Mouse (Mus musculus) heart, embryonic 15.5 days (tissue): ENCODE data around the gene Gfer. TPM values are rescaled to one million over a fixed set of nuclear protein-coding genes. Genes with fewer than 3 reads are reported as not detected.
A peak's percentile ranks its signal among the peaks of the same experiment; 100 is the strongest.

Experiments used
- ATAC-seq: fragments of 200-750 bp; cut with Nextera tagmentation; replicated peaks from 2 replicates; pipeline ENCODE4 v1.8.0; 2017; ENCODE audit warnings: low read depth, moderate TSS enrichment; ENCODE audit not compliant: insufficient number of reproducible peaks, insufficient read depth, low FRiP score
- H3K27ac ChIP-seq: fragments of 300-500 bp; sonication (generic); 2 replicates; pipeline ENCODE4 v1.5.1; 2015; ENCODE audit warnings: mild to moderate bottlenecking, inconsistent platforms
- H3K27me3 ChIP-seq: fragments of 300-500 bp; sonication (generic); 2 replicates; pipeline ENCODE4 v1.6.1; 2015; ENCODE audit warnings: inconsistent platforms
- H3K36me3 ChIP-seq: fragments of 300-500 bp; sonication (generic); 2 replicates; pipeline ENCODE4 v1.6.1; 2015; ENCODE audit warnings: mild to moderate bottlenecking, inconsistent platforms
- H3K4me1 ChIP-seq: fragments of 300-500 bp; sonication (generic); replicated peaks from 2 replicates; pipeline ENCODE4 v1.6.1; 2015; ENCODE audit warnings: inconsistent platforms
- H3K4me2 ChIP-seq: fragments of 300-500 bp; sonication (generic); 2 replicates; pipeline ENCODE4 v1.6.1; 2015; ENCODE audit warnings: inconsistent platforms, mild to moderate bottlenecking, moderate library complexity
- H3K4me3 ChIP-seq: fragments of 300-500 bp; sonication (generic); 2 replicates; pipeline ENCODE4 v1.5.1; 2015; ENCODE audit warnings: mild to moderate bottlenecking, inconsistent platforms
- H3K9ac ChIP-seq: fragments of 300-500 bp; sonication (generic); 2 replicates; pipeline ENCODE4 v1.6.1; 2015; ENCODE audit warnings: mild to moderate bottlenecking, inconsistent platforms
- H3K9me3 ChIP-seq: fragments of 300-500 bp; sonication (generic); replicated peaks from 2 replicates; pipeline ENCODE4 v1.6.1; 2016; ENCODE audit warnings: inconsistent platforms
- WGBS: fragments of 180-500 bp; shearing (Covaris S2); methylation state at CpG from one replicate; pipeline ENCODE4 v1.1.7; 2015; ENCODE audit warnings: mixed read lengths; 5-methylcytosine and 5-hydroxymethylcytosine counted together
- polyA plus RNA-seq: library from polyadenylated mRNA; unstranded; fragments of >200 nt; fragmentation: Nextera tagmentation; extraction: Ambion mirVana; gene quantifications from 2 replicates; pipeline ENCODE4 v1.2.1, GENCODE M21; 2015

Gfer gene
- 26.3 and 26.8 TPM in 2 replicates for polyA plus RNA-seq

- H3K9me3 ChIP-seq: no peaks in the 10 kb centered on the region
- H3K27ac ChIP-seq: peak within 1 kb of the TSS; percentile 81
- peak; percentile 94 for ATAC-seq
- H3K27me3 ChIP-seq: peaks cover under 1% of the 10 kb centered on the region; the same call in 1 of the 2 replicates
- peaks cover 21% of the 10 kb centered on the region for H3K4me1 ChIP-seq
- peak within 1 kb of the TSS; percentile 92 for H3K4me2 ChIP-seq
- H3K9ac ChIP-seq: peak within 1 kb of the TSS; percentile 76
- peak within 1 kb of the TSS; percentile 76 for H3K4me3 ChIP-seq
- H3K36me3 ChIP-seq: peaks cover 24% of the 10 kb centered on the region
- under 1% methylated on average over 62 of the region's 76 CpGs for WGBS
These were observed at the start of gene Gfer, which contains the start of gene Noxo1 for GRCm38 (mm10) chr17:24696011-24696697. TSS of gene Gfer (minus strand) at chr17:24696156. TSS of gene Noxo1 (plus strand) at chr17:24696234.

DNA sequence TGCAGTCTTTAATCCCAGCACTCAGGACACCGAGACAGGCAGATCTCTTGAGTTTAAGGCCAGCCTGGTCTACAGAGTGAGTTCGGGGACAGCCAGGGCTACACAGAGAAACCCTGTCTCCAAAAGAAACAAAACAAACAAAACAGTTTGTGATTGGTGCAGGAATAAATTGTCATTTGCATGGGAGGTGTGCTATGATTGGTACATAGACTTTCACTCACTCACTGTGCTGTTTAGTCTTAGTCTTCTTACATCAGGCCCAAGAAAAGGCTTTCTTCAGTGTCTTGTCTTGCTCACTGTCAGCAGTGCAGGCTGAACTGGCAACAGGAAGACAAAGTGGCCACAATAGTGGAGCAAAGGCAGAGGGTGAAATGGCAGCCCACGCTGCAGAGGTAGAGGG lies 48.4 kb upstream of the Gfer start:
- 67% methylated on average over 3 of the region's 3 CpGs for WGBS
- Histone ChIP-seq H3K4me2 (no peak overlapping the region), H3K4me3 (no peak overlapping the region), H3K9ac (no peak overlapping the region), H3K9me3 (no peaks in the 10 kb centered on the region), H3K36me3 (0 out of 2 replicates have a peak, but pooled peaks cover 11% of the 10 kb centered on the region), H3K4me1 (no peaks in the 10 kb centered on the region), H3K27me3 (0 out of 2 replicates have a peak, but pooled peaks cover 9% of the 10 kb centered on the region), H3K27ac (no peak overlapping the region)
- ATAC-seq: no peak

DNA sequence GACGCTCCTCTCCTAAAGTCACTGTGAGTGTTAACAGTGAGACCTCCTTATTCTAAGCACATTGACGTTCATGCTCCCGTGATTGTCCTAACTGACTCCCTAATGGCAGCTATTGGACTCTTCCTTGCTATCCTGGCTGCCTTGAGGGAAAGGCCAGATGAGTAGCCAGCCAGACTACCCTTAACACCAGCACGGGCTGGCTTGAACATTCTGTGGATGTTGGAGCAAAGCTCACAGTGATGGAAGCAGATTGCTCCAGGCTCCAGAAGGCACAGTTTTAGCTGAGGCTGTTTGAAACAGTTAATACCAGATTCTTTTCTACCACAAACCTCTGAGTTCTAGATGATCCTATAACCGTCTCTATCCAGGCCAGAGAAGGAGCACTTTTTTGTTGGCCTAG lies 47.9 kb upstream of the Gfer start:
- H3K9me3 ChIP-seq: no peaks in the 10 kb centered on the region
- no peak overlapping the region for H3K27ac ChIP-seq
- no peaks in the 10 kb centered on the region for H3K4me1 ChIP-seq
- no peak overlapping the region for H3K4me2 ChIP-seq
- no peak overlapping the region for H3K9ac ChIP-seq
- 65% methylated on average over 5 of the region's 5 CpGs for WGBS
- 0 out of 2 replicates have a peak, but pooled peaks cover 6% of the 10 kb centered on the region for H3K27me3 ChIP-seq
- H3K4me3 ChIP-seq: no peak overlapping the region
- 0 out of 2 replicates have a peak, but pooled peaks cover 11% of the 10 kb centered on the region for H3K36me3 ChIP-seq
- no peak for ATAC-seq

- 73% methylated on average over 8 of the region's 8 CpGs for WGBS
- H3K27me3 ChIP-seq: 0 out of 2 replicates have a peak, but pooled peaks cover 6% of the 10 kb centered on the region
- H3K27ac ChIP-seq: no peak overlapping the region
- 0 out of 2 replicates have a peak, but pooled peaks cover 11% of the 10 kb centered on the region for H3K36me3 ChIP-seq
- no peak overlapping the region for H3K4me3 ChIP-seq
- peaks cover 5% of the 10 kb centered on the region for H3K4me1 ChIP-seq
- no peak for ATAC-seq
- H3K4me2 ChIP-seq: no peak overlapping the region
- no peaks in the 10 kb centered on the region for H3K9me3 ChIP-seq
- no peak overlapping the region for H3K9ac ChIP-seq
These were observed 46.4 kb upstream of the Gfer start for GRCm38 (mm10) chr17:24742307-24742706.

DNA sequence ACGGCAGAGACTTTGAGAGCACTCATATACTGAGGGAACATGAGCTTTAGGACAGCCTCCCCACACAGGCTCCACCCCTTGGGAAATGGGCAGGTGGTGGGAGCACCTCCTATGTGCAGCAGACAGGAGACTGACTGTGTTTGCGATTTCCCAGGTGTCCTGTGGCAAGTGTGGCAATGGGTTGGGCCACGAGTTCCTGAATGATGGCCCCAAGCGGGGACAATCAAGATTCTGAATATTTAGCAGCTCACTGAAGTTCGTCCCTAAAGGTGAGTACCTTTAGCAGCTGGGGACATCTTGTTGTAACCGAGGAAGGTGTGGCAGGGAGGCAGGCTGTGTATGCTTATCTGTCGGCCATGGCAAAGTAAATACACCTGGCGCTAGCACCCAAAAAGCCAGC lies 44.0 kb upstream of the Gfer start:
- WGBS: 84% methylated on average over 8 of the region's 8 CpGs
- ATAC-seq: no peak
- Histone ChIP-seq H3K9me3 (no peaks in the 10 kb centered on the region), H3K4me3 (no peak overlapping the region), H3K4me2 (no peak overlapping the region), H3K27me3 (no peaks in the 10 kb centered on the region), H3K9ac (no peak overlapping the region), H3K4me1 (peaks cover 16% of the 10 kb centered on the region), H3K36me3 (0 out of 2 replicates have a peak, but pooled peaks cover 11% of the 10 kb centered on the region), H3K27ac (no peak overlapping the region)

DNA sequence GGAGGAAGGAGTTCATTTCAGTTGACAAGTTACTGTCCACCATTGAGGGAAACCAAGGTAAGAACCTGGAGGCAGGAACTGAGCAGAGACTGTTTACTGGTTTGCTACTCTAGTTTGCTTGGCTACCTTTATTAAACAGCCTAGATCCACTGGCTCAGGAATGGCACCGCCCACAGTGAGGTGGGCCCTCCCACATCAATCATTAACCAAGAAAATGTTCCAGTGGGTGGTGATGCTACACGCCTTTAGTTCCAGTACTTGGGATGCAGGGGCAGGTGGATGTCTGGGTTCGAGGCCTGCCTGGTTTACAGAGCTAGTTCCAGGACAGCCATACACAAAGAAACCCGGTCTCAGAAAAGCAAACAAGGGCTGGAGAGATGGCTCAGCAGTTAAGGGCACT lies 42.3 kb upstream of the Gfer start:
- no peaks in the 10 kb centered on the region for H3K27me3 ChIP-seq
- no peaks in the 10 kb centered on the region for H3K9me3 ChIP-seq
- no peak overlapping the region for H3K4me3 ChIP-seq
- H3K4me2 ChIP-seq: no peak overlapping the region
- H3K9ac ChIP-seq: no peak overlapping the region
- H3K36me3 ChIP-seq: 0 out of 2 replicates have a peak, but pooled peaks cover 11% of the 10 kb centered on the region
- ATAC-seq: no peak
- H3K4me1 ChIP-seq: peaks cover 16% of the 10 kb centered on the region
- H3K27ac ChIP-seq: no peak overlapping the region
- 81% methylated on average over 4 of the region's 4 CpGs for WGBS

DNA sequence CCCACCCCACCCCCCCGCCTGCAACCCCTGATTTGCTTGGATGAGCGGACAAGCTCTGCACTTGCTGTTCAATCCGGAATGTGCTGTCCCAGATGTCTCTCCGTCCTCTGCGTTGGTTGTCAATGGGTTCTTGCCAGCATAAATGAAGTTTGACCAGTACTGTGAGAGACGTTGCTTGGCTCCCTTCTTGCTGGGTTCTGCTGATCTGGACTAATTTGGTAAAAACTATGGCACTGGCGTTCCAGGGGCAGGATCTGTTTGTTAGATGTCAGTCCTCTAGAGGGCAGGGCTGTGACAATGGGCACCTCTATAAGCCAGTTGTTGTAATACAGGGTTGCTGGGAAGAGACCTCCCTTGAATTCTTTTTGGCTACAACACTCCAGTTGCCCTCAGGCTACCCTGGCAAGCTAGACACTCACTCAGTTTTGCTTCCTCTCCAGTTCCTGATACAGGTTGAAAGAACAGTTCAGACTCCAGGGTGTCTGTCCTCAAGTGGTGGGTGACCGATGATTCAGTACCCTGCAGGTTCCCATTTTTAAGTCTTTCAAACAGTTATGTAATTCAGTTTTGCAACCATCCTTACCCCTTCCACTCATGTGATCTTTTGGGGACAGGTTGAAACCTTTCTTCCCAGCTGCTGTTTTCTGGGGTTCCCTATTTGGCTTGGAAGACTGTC lies 41.3 kb upstream of the Gfer start:
- H3K27me3 ChIP-seq: no peaks in the 10 kb centered on the region
- H3K4me2 ChIP-seq: peak overlapping the region; percentile 75
- H3K27ac ChIP-seq: no peak overlapping the region
- no peak for ATAC-seq
- 0 out of 2 replicates have a peak, but pooled peaks cover 11% of the 10 kb centered on the region for H3K36me3 ChIP-seq
- peak overlapping the region; percentile 58 for H3K9ac ChIP-seq
- H3K4me1 ChIP-seq: peaks cover 23% of the 10 kb centered on the region
- H3K4me3 ChIP-seq: peak overlapping the region; percentile 56
- no peaks in the 10 kb centered on the region for H3K9me3 ChIP-seq
- WGBS: 22% methylated on average over 8 of the region's 8 CpGs

- peak; percentile 97 for ATAC-seq
- under 1% methylated on average over 29 of the region's 29 CpGs for WGBS
- H3K27ac ChIP-seq: peak within 1 kb of the TSS; percentile 67
These were observed 40.5 kb upstream of the Gfer start, which contains the start of gene Msrb1 for GRCm38 (mm10) chr17:24736330-24737051. TSS of gene Msrb1 (plus strand) at chr17:24736642.

GRCm38 (mm10) chr17:24735446-24735845 lies 39.5 kb upstream of the Gfer start:
- H3K4me2 ChIP-seq: no peak overlapping the region

More at GRCm38 (mm10) chr17:24736330-24737051, 40.5 kb upstream of the Gfer start, which contains the start of gene Msrb1:
- H3K27me3 ChIP-seq: no peaks in the 10 kb centered on the region
- H3K9me3 ChIP-seq: no peaks in the 10 kb centered on the region
- H3K4me2 ChIP-seq: peak within 1 kb of the TSS; percentile 75
- H3K9ac ChIP-seq: peak within 1 kb of the TSS; percentile 58
- H3K4me1 ChIP-seq: peaks cover 30% of the 10 kb centered on the region
- 0 out of 2 replicates have a peak, but pooled peaks cover 11% of the 10 kb centered on the region for H3K36me3 ChIP-seq
- peak within 1 kb of the TSS; percentile 56 for H3K4me3 ChIP-seq

DNA sequence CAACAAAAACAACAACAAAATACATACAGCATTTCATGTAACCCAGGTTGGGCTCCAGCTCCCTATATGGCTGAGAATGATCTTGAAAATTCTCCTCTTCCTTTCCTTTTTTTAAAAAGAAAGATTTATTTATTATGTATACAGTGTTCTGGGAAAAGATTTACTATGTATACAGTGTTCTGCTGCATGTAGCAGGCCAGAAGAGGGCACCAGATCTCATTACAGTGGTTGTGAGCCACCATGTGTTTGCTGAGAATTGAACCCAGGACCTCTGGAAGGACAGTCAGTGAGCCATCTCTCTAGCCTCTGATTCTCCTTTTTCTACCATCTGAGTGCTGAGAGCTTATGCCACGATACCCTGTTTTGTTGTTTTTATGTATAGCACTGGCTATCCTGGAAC lies 38.6 kb upstream of the Gfer start:
- H3K4me3 ChIP-seq: no peak overlapping the region
- WGBS: 72% methylated on average over 1 of the region's 1 CpGs
- ATAC-seq: no peak
- no peak overlapping the region for H3K9ac ChIP-seq
- no peak overlapping the region for H3K27ac ChIP-seq
- H3K4me2 ChIP-seq: no peak overlapping the region
- H3K27me3 ChIP-seq: no peaks in the 10 kb centered on the region
- no peaks in the 10 kb centered on the region for H3K9me3 ChIP-seq
- no peaks in the 10 kb centered on the region for H3K36me3 ChIP-seq
- peaks cover 31% of the 10 kb centered on the region for H3K4me1 ChIP-seq

More at GRCm38 (mm10) chr17:24735446-24735845, 39.5 kb upstream of the Gfer start:
- Histone ChIP-seq H3K27ac (no peak overlapping the region), H3K9me3 (no peaks in the 10 kb centered on the region), H3K4me3 (no peak overlapping the region), H3K36me3 (0 out of 2 replicates have a peak, but pooled peaks cover 5% of the 10 kb centered on the region), H3K9ac (no peak overlapping the region), H3K27me3 (no peaks in the 10 kb centered on the region), H3K4me1 (peaks cover 31% of the 10 kb centered on the region)
- no peak for ATAC-seq
- WGBS: 87% methylated on average over 7 of the region's 7 CpGs
